Mouse (Mus musculus): ENCODE measurements around the gene Nme9. TPM values are rescaled to one million over a fixed set of nuclear protein-coding genes. Genes with fewer than 3 reads are reported as not detected.

Nme9 gene
- under 1 TPM in 3 of 4 experiments, not detected in 1; 0.37 to 0.72 (median 0.44) TPM for total RNA-seq (2022)

- DNase-seq (ENCODE audit: low spot score in 2 of 2), result no peak
Observed at GRCm38 (mm10) chr9:99451161-99451560, at the start of gene Nme9. TSS of gene Nme9 (plus strand) at chr9:99451475.

- DNase-seq (ENCODE audit: low spot score in 2 of 2), result no peak
Observed at GRCm38 (mm10) chr9:99409280-99409679, 42.0 kb upstream of the Nme9 start.

GRCm38 (mm10) chr9:99411093-99411492, 40.2 kb upstream of the Nme9 start:
- no peak for DNase-seq (ENCODE audit: low spot score in 2 of 2)

- no peak for DNase-seq (ENCODE audit: low spot score in 2 of 2)
Observed at GRCm38 (mm10) chr9:99411785-99412184, 39.5 kb upstream of the Nme9 start.

- DNase-seq (ENCODE audit: low spot score in 2 of 2), result no peak
Observed at GRCm38 (mm10) chr9:99416809-99417208, 34.5 kb upstream of the Nme9 start.

- no peak for DNase-seq (ENCODE audit: low spot score in 2 of 2)
Observed at GRCm38 (mm10) chr9:99417288-99417846, 33.9 kb upstream of the Nme9 start.

GRCm38 (mm10) chr9:99418377-99418776, 32.9 kb upstream of the Nme9 start:
- peak in 1 of 2 experiments; percentile 82 for DNase-seq (ENCODE audit: low spot score in 2 of 2)

GRCm38 (mm10) chr9:99419951-99420701, 31.1 kb upstream of the Nme9 start:
- no peak for DNase-seq (ENCODE audit: low spot score in 2 of 2)

GRCm38 (mm10) chr9:99421914-99422313, 29.4 kb upstream of the Nme9 start:
- no peak for DNase-seq (ENCODE audit: low spot score in 2 of 2)

- DNase-seq (ENCODE audit: low spot score in 2 of 2), result no peak
Observed at GRCm38 (mm10) chr9:99423692-99424573, 27.3 kb upstream of the Nme9 start.

- DNase-seq (ENCODE audit: low spot score in 2 of 2), result no peak
Observed at GRCm38 (mm10) chr9:99424574-99424863, 26.8 kb upstream of the Nme9 start.

GRCm38 (mm10) chr9:99425262-99425661, 26.0 kb upstream of the Nme9 start:
- DNase-seq (ENCODE audit: low spot score in 2 of 2), result no peak

GRCm38 (mm10) chr9:99428601-99429331, 22.5 kb upstream of the Nme9 start:
- peak in 1 of 2 experiments; percentile 73 for DNase-seq (ENCODE audit: low spot score in 2 of 2)

- peak in 1 of 2 experiments; percentile 82 for DNase-seq (ENCODE audit: low spot score in 2 of 2)
Observed at GRCm38 (mm10) chr9:99429845-99430244, 21.4 kb upstream of the Nme9 start.

- no peak for DNase-seq (ENCODE audit: low spot score in 2 of 2)
Observed at GRCm38 (mm10) chr9:99430806-99431205, 20.5 kb upstream of the Nme9 start.

- no peak for DNase-seq (ENCODE audit: low spot score in 2 of 2)
Observed at GRCm38 (mm10) chr9:99431346-99431745, 19.9 kb upstream of the Nme9 start.

- no peak for DNase-seq (ENCODE audit: low spot score in 2 of 2)
Observed at GRCm38 (mm10) chr9:99431963-99432362, 19.3 kb upstream of the Nme9 start.

GRCm38 (mm10) chr9:99432478-99432877, 18.8 kb upstream of the Nme9 start:
- DNase-seq (ENCODE audit: low spot score in 2 of 2), result no peak

- peak in 1 of 2 experiments; percentile 66 for DNase-seq (ENCODE audit: low spot score in 2 of 2)
Observed at GRCm38 (mm10) chr9:99434892-99435618, 16.2 kb upstream of the Nme9 start.

GRCm38 (mm10) chr9:99435619-99436181, 15.6 kb upstream of the Nme9 start:
- DNase-seq (ENCODE audit: low spot score in 2 of 2), result no peak
